Mouse (Mus musculus): ENCODE results near the gene Pbrm1. TPM values are rescaled to one million over a fixed set of nuclear protein-coding genes. Genes with fewer than 3 reads are reported as not detected.

The Pbrm1 gene
- polyA plus RNA-seq, 1 experiment from 2014 or later = 93.0 TPM

Other genes starting within 250 kb of the Pbrm1 start
- gene Tmem110, start 193.5 kb upstream of the Pbrm1 start, polyA plus RNA-seq (2015; fragmentation: Nextera tagmentation; extraction: Ambion mirVana) = 14.7 and 15.0 TPM in 2 replicates
- gene Mustn1, start 139.9 kb upstream of the Pbrm1 start, polyA plus RNA-seq (2015; fragmentation: Nextera tagmentation; extraction: Ambion mirVana) = 2.5 and 2.6 TPM in 2 replicates
- 0.12 and 1.1 TPM in 2 replicates for gene Itih4, start 132.7 kb upstream of the Pbrm1 start, polyA plus RNA-seq (2015; fragmentation: Nextera tagmentation; extraction: Ambion mirVana)
- gene Itih3, start 95.4 kb upstream of the Pbrm1 start, polyA plus RNA-seq (2015; fragmentation: Nextera tagmentation; extraction: Ambion mirVana) = 1.5 and 5.1 TPM in 2 replicates
- gene Itih1, start 75.8 kb upstream of the Pbrm1 start, polyA plus RNA-seq (2015; fragmentation: Nextera tagmentation; extraction: Ambion mirVana) = 0.15 and 0.87 TPM in 2 replicates
- 4.7 and 4.9 TPM in 2 replicates for gene Nek4, start 67.8 kb upstream of the Pbrm1 start, polyA plus RNA-seq (2015; fragmentation: Nextera tagmentation; extraction: Ambion mirVana)
- gene Glt8d1, start 17.7 kb upstream of the Pbrm1 start, polyA plus RNA-seq (2015; fragmentation: Nextera tagmentation; extraction: Ambion mirVana) = 46.8 and 51.9 TPM in 2 replicates
- gene Spcs1, start 17.5 kb upstream of the Pbrm1 start, polyA plus RNA-seq (2015; fragmentation: Nextera tagmentation; extraction: Ambion mirVana) = 340 and 382 TPM in 2 replicates
- 61.2 and 64.9 TPM in 2 replicates for gene Gnl3, start within 50 bp of the Pbrm1 start, polyA plus RNA-seq (2015; fragmentation: Nextera tagmentation; extraction: Ambion mirVana)
- gene Smim4, start 109.8 kb downstream of the Pbrm1 start, polyA plus RNA-seq (2015; fragmentation: Nextera tagmentation; extraction: Ambion mirVana) = 78.4 and 81.9 TPM in 2 replicates
- 300 and 318 TPM in 2 replicates for gene Nt5dc2, start 111.9 kb downstream of the Pbrm1 start, polyA plus RNA-seq (2015; fragmentation: Nextera tagmentation; extraction: Ambion mirVana)
- 43.2 and 49.5 TPM in 2 replicates for gene Stab1, start 149.5 kb downstream of the Pbrm1 start, polyA plus RNA-seq (2015; fragmentation: Nextera tagmentation; extraction: Ambion mirVana)
- 3,442 and 4,164 TPM in 2 replicates for gene Tnnc1, start 189.2 kb downstream of the Pbrm1 start, polyA plus RNA-seq (2015; fragmentation: Nextera tagmentation; extraction: Ambion mirVana)
- 340 and 345 TPM in 2 replicates for gene Nisch, start 197.8 kb downstream of the Pbrm1 start, polyA plus RNA-seq (2015; fragmentation: Nextera tagmentation; extraction: Ambion mirVana)
- gene Sema3g, start 198.7 kb downstream of the Pbrm1 start, polyA plus RNA-seq (2015; fragmentation: Nextera tagmentation; extraction: Ambion mirVana) = 0.51 TPM in 2 replicates
- 7.8 and 8.2 TPM in 2 replicates for gene Phf7, start 232.2 kb downstream of the Pbrm1 start, polyA plus RNA-seq (2015; fragmentation: Nextera tagmentation; extraction: Ambion mirVana)
- 52.0 and 59.1 TPM in 2 replicates for gene Bap1, start 232.3 kb downstream of the Pbrm1 start, polyA plus RNA-seq (2015; fragmentation: Nextera tagmentation; extraction: Ambion mirVana)